Mouse (Mus musculus): ENCODE data around the gene Adamts14.

The Adamts14 gene

DNA sequence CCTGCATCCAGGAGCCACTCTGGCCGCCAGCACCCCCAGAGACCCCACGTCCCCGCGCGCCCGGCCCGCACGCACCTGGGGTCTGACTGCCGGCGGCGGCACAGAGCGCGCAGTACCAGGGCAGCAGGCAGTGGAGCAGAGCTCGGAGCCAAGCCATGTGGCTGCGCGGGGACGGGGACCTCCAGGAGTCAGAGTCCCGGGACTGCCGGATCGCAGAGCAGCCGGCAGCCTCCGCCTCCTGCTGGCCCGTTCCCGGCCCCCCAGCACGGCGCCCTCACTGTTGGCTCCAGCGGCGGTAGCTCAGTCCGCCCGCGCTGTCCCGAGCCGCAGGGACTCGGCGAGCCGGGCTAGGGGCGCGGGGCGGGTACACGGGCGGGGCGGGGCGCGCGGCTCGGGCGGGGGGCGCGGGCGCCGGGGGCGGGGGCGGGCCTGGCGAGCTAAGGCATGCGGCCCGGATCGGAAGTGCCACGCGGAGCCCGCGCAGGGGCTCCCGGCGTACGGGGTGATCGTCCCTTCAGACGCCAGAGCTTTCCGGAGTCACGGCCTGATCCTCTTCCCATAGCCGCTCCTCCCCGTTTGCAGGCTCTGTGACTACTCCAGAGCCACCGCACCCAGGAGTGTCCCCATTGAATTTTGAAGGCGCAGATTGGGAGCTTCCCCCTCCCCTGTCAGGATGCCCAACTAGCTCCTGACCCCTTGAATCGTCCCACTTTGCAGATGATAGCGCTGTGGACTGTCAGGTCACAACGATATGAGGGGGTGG, at the start of gene Adamts14:
Gene Adamts14 (minus strand): TSS at position 358 of the 763 bp plus-strand sequence.
- DNase-seq (ENCODE audit: low spot score in 2 of 2): peak in 1 of 2 experiments; percentile 44

DNA sequence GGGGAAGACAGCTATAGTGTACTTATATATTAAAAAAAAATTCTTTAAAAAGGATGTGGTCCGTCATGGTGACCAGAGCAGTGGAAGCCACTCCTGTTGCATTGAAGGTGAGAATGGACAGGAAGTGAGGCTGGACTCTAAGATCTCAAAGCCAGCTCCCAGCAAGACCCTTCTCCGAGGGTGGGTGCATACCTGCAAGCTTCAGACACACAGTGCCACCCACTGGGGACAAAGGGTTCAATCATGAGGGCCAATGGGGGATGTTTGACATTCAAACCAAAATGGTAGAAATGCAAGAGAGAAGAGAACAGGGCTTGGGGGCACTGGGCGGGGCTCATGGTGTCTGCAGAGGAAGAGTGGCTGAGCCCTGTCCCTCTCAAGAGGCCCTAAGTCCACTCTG, 45.3 kb upstream of the Adamts14 start:
- no peak for DNase-seq (ENCODE audit: low spot score in 2 of 2)

DNA sequence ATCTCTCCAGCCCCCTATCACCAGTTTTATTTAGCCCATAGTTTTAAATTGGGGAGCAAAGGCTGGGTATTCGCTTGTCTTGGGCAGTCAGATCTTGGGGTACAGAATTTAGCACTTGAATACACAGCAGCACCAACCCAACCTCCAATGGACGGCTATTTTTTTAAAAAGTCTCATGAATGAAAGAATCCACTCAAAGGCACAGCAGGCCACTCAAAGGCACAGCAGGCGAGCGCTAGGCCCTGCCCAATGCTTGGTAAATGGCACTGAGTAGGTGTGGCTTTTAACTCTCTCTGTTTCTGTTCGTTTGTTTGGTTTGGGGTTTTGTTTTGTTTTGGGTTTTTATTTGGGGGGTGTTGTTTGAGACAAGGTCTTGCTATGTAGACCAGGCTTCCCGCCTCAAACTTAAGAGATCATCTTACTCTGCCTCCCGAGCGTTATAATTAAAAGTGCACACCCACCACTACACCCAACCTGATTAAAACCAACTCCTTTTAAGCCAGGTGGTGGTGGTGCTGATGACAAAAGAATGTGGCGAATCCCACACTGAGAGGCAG, 42.2 kb upstream of the Adamts14 start:
- DNase-seq (ENCODE audit: low spot score in 2 of 2): no peak

DNA sequence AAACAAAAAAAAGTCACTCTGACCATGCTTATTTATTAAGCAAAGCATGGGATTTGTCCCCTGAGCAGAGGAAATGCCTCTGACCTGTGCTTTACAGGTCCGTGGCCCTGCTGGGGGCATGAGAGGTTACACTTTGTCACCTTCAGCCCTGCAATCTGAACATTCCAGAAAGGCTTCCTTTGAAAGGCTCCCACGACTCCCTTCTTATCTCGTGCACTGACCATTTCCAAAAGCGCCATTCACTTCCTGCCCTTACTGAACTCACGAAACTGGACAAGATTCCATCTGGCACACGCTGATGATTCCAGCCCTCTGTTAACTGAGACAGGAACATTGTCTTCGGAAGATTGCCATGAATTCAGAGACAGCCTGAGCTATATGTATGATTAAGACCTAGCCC, 40.5 kb upstream of the Adamts14 start:
- no peak for DNase-seq (ENCODE audit: low spot score in 2 of 2)

DNA sequence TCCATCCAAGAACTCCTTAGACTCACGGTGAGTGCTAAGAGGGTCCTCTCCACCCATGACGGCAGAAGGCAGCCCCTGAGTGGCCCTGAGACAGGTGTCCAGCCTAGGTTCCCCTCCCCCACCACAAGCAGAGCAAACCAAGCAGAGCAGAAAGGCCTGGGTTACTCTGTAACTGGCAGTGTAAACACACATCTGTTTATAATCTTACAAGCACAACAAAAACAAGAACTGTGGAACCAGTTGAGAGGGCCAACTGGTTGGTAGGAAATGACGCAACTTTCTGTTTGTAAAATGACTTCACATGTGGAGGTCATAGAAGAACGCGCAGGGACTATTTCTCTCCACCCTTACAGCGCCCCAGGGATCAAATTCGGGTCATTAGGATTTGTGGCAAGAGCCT, 39.5 kb upstream of the Adamts14 start:
- DNase-seq (ENCODE audit: low spot score in 2 of 2): no peak

DNA sequence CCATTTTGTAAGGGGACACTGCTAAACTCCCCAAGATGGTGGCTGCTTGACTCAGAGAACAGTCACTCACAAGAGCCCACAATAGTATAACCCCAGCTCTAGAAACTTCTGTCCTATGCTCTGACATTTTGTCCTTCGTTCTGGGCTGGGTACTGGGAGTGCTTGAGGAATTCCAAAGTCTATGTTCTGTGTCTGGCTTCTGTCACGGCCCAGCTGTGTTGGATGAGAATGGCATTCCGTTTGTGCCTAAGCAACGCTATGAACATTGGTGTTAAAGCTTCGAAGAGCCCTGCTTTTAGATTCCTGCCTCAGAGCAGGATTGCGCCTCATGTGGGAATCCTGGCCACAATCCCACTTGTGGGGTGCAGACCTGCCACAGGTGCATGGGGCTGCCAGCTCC, 38.9 kb upstream of the Adamts14 start:
- DNase-seq (ENCODE audit: low spot score in 2 of 2): no peak

DNA sequence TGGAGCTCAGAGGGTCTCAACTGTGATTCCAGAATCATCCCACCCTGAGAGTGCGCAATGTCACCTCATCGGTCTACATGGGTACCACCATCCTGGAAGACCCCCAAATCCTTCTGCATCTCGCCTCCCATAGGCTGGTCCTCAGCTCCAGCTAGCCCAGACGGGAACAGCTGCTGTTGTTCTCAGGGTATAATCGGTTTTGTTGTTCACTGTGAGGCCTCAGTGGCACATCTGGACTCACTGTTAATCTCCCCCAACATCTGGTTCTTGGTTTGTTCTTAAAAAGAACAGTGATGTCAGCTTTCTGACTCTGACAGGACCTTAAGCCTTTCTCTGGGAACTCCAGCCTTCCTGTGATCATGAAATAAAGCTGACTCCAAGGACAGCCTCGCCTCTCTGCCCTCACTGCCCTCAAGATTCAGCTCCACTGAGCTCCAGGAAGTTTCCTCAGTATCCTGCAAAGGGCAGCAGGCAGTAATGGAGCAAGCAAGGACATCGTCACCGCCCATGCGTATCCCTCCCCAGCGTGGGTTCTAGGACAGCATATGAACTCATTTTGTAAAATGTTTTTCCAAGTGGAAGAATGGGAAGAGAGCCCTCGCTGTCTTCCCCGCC, 35.6 kb upstream of the Adamts14 start:
- DNase-seq (ENCODE audit: low spot score in 2 of 2): no peak

DNA sequence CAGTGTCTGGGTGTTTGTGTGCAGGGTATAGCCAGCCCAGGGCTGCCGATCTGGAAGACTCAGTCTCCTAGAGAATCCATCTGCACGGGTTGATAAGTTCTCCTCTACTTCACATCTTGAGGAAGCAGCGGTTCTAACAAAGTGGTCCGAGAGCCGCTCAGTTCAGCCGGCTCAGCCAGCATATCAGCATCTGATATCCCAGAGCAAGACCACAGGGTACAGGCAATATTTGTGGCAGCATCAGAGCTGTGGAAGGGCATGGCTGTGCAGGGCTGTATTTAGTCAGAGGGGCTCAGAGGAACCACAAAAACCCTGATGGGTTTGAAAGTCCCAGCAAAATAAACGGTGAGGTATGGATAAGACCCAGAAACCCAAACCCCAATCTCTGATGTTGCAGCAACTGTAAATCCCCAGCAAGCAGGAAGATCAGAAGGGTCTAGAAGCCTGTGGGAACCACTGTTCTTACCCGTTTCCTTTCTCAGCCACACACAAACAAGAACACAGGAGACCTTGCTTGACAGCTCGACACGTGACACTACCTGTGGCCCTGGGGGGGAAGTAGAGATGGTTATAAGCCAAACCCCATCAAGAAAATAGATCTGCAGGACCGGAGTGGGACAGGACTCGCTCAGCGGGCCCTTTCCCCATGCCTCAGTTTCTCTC, 32.8 kb upstream of the Adamts14 start:
- no peak for DNase-seq (ENCODE audit: low spot score in 2 of 2)

DNA sequence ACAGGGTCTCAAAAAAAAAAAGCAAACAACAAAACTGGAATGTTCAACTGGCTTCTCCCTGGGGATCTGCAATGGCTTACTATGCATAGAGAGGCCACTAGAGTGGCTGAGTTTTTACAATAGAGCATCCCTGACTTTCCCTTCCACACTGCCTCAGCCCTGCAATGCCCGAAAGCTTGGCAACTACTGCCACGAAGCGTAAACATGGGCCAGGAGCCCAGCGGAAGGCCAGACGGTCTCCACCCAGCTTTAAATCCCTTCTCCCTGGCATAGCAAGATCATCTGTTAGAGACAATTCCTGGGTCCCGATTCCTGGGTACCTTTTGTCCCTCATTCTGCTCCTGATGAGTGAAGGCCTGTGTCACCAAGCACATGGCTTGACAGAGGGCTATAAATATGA, 30.8 kb upstream of the Adamts14 start:
- DNase-seq (ENCODE audit: low spot score in 2 of 2): no peak

DNA sequence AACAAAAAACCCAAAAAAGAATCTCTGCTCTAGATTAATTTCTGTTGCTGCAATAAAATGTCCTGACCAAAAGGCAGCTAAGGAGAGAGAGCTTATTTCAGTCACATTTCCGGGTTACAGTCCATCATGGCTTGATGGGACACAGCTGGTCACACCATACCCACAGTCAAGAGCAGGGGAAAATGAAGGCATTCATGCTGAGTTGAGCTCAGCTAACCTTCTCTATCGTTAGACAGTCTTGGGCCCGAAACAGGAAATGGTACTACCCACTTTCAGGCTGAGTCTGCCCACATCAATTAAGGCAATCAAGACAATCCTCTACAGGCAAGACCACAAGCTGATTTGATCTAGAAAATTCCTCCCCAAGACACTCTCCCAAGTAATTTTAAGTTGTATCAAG, 27.8 kb upstream of the Adamts14 start:
- no peak for DNase-seq (ENCODE audit: low spot score in 2 of 2)

DNA sequence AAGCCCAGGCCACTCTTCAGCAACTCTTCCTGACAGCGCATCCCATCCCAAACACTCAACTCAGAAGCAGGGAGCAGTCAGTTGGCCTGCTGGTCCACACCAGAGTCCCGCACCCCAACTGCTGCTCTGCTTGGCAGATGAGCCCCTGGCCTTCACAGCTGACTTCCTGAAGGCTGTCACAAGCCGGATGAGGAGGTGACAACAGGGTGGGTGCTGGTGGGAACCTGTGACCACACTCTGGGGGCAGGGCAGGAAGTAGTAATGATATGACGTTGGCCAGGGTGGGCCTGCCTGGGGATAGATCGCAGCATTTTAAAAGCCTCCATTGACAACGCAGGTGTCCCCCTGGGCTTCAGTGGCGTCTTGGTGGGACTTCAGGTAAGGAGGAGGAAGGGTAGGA, 24.2 kb upstream of the Adamts14 start, which contains the start of gene Prf1:
Gene Prf1 (plus strand): TSS at position 357 of the 400 bp plus-strand sequence.
- DNase-seq (ENCODE audit: low spot score in 2 of 2): no peak

DNA sequence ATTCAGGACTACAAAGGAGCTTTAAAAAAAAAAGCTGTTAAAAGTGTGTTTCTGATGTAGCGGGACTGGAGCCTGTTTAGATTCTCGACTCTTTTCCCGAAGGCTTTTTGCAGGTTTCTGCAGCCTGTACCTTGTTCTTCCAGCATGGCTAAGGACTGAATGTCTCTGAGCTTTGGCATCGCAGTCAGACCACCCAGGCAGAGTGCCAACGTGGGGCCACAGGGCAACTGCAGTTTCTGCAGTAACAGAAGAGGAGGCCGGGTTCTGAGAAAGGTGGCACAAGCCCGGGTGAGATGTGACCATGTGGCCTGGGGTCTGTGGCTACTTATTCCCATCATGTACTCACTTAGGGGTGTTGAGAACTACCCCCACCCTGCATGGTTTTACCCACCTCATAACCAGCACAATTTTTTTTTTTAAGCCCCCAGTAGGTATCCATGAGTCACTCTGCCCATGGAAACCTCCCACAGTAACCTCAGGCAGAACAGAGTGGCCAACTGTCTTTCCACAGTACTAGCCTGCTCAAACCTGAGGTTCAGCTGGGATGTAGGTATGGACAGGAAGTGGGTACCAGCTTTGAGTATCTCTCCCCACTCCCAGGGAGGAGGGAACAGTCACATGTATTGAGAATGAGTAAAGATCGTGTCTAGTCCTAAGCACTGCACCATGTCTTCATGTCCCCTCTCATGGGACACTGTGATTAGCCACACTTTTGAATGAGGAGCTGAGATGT, 23.6 kb upstream of the Adamts14 start:
- DNase-seq (ENCODE audit: low spot score in 2 of 2): no peak

DNA sequence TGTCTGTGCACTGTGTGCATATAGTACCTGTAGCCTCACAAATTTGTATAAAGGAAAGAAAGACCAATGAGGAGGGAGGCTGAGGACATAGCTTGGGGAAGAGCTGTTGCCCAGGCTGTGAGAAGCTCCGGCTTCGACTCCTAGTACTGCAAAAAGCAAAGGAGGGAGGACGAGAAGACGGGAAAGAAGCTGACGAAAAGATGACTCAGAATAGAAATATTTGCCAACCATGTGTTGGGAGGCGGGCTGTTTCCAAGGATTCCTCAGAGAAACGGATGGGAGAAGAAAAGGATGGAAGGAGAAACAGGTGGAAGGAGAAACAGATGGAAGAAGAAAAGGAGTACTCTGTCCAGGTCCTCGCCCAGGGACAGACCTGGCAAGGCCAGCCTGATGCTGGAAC, 21.0 kb upstream of the Adamts14 start:
- DNase-seq (ENCODE audit: low spot score in 2 of 2): no peak

DNA sequence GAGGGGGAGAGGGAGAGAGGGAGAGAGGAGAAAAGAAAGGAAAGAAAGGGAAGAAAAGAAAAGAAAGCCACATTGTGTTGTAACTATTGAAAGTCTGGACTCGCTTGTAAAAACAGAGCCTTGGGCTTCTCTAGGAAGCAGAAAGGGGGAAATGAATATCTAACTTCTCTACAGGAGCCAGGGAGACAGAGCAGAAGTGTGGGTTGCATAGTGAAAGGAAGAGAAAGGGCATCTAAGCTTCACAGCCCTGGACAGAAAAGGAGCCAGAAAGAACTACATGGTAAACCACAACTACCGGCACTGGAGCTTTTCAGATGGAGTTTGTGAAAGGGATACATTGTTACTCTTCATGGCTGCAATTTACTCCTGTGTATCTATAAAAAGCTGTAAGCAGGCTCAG, 17.2 kb upstream of the Adamts14 start:
- DNase-seq (ENCODE audit: low spot score in 2 of 2): no peak

DNA sequence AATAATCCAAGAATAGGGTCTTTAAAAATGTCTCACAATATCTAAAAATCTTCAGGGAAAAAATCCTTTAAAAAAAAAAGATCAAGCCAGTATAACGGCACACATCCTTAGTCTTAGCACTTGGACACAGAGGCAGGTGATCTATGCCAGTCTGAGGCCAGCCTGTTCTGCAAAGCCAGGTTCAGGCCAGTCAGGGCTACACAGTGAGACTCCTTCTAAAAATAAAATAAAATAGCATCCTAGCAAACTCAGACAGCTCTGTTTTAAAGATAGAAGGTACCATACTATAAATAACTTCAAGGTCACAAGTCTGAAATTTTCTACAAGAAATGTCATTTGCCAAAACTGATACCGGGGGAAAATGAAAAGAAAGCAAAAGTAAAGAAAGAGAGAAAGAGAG, 16.8 kb upstream of the Adamts14 start:
- no peak for DNase-seq (ENCODE audit: low spot score in 2 of 2)

DNA sequence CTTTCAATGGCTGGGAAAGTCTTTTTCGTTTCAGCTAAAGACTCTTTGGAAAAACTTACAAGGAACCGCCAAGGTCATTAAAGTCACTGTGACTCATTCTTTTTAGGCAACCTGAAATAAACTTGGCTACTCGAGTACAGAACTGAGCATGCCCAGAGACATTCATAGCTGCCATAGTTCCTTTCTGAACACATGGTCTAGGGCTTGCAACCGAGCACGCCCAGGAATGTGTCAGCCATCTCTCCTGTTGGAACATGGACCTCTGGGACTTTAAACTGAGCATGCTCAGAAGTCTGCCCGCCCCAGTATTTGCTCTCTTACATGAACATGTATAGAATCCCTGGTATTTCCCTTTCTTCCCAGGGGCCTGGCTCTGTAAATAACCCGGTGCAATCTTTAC, 13.0 kb upstream of the Adamts14 start:
- no peak for DNase-seq (ENCODE audit: low spot score in 2 of 2)

DNA sequence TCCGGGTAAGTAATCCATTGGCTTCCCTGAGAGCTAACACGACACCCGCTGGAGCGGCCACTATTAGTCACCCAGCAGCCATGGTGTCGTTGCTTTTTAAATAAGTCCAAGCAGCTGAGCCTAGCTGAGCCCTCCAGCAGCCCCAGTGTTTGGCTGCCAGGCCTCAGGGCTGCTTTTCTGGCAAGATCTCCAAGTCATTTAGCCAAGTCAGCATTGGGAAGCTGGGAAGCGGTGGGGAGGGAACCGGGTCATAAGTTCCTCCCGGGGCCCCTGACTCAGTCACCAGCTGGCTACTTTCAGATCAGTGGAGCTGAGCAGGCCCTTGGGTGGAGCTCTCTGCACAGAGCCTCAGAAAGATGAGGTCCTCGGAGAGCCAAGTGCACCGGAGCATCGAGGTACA, 12.0 kb upstream of the Adamts14 start:
- DNase-seq (ENCODE audit: low spot score in 2 of 2): peak in 1 of 2 experiments; percentile 56

DNA sequence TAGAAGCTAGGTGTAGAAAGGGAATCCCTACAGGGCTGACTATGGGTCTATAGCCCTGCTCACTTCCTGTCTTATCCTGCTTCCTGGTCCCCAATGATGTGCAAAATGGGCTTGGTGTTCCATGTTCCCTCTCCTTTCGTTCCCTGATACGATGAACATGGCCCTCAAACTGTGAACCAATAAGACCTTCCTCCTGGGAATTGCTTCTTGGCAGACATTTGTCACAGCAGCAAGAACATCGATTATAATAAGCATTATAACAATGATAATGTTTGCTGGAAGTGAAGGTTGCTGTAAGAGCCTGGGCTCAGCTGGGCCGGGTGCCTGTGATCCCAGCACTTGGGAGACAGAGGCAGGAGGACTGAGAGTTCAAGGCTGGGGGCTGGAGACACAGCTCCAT, 11.1 kb upstream of the Adamts14 start:
- no peak for DNase-seq (ENCODE audit: low spot score in 2 of 2)

DNA sequence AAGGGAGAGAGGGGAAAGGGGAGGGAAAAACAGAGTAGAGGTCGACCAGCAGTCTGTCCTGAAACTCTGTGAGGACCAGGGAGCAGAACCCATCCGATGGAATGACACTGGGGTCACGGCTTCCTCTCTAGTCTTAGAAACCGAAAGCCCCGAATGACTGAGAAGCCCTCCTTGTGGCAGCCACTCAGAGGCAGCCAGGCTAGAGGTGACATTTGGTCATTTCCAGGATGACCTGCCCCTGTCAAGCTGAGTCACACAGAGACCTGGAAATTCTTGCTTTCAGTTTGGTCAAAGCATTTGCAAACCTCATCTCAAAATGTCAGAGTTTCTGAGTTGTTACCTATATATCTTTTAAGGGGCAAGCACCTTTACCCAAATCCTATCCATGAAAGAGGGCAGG, 7.9 kb upstream of the Adamts14 start:
- DNase-seq (ENCODE audit: low spot score in 2 of 2): no peak

DNA sequence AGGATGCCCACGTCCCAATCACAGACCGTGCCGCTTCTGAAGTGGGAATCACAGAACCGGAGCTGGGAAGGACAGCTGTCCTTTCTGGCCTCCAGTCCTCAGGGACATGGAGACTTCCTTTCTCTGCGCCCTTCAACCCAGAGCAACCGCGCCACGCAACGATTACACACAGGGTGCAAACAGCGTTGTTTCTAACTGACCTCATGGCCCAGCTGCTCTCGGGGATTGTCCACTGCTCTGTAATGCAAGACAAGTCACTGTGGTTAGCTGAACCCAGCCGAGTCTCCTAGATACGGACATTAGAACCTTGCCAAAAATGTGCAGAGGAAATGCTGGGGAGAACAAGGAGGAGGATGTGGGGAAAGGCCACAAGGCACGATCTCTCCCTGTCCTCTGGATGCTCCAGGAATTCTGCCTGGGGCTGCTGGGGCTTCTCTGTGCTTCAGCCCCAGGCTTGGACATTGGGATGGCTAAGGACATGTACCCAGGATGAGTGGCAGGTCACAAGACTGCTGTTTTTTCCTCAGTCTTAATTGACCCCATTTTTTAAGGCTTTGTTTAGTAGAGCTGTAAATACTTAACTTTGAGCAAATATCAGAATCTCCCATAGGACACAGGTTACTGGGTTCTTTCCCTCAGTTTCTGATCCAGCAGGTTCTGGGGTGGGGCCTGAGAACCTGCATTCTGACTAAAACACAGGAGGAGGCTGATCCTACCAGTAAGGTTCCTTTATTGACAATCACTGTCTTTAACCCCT, 4.9 kb upstream of the Adamts14 start:
- DNase-seq (ENCODE audit: low spot score in 2 of 2): no peak

DNA sequence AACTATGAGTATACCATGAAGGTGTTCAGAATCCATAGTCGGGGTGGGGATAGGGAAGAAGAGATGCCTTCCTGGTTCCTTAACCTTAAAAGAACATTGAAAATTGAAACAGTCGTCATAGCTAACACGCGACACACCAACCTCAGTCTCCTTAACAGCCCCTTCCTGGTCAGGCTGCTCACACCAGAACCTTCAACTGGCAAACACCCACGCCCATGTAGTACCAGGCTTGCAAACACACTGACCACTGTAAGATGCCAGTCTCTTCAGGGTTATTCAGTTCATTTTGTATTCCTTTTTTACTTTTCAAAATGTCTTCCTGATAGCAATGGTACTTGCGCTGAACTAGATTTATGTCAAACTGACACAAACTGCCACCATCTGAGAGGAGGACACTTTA, 3.8 kb upstream of the Adamts14 start:
- DNase-seq (ENCODE audit: low spot score in 2 of 2): no peak

Data from urinary bladder, postnatal 4 days (tissue).